Mouse (Mus musculus): Measurements from ENCODE around the gene Tm6sf1.

- no peak for TF ChIP-seq CTCF (IDR thresholded peaks at IDR 0.05)
- no peak for TF ChIP-seq EP300 (IDR thresholded peaks at IDR 0.05; ENCODE audit: insufficient read depth, low read depth, low read length)
Measured at GRCm38 (mm10) chr7:81858236-81858635, 565 bp upstream of the Tm6sf1 start.
